Comparison of ENCODE assay signal across 16 mouse cellular contexts in the genomic region with DNA sequence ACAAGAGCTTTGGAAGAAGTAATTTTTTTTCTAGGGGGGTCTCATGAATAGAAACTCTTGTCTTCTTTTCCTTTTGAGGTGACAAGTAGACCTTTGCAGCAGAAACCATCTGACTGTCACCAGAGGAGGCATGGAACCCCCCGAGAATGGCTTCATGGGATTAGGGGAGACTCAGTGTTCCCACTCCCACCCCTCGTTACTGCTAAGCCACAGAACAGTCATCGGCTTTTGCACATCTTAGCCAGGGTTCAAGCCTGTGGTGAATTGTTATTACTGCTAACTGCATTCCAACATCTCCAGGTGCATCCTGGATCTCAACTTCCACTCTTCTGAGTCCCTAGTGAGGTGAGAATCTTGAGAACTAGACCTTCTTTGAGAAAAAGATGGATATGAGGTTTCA.
"Had no signal": no experiment of that assay in that cellular context is flagged by ENCODE, and none has a peak within 500 bp of the region (broad histone marks: within the 10 kb centered on the region; RNA-seq: fewer than 3 reads in every experiment).

No protein-coding gene starts in this region.

- DNase-seq: retina, postnatal 1 day; right cerebral cortex, adult 18-20 months; right cerebral cortex, postnatal 14 days; right cerebral cortex, postnatal 25 days; right cerebral cortex, postnatal 4 days; spleen, adult 18-20 months; thymus, adult 18-20 months; thymus, adult 2 months; thymus, postnatal 14 days; thymus, postnatal 25 days; thymus, postnatal 36 days; thymus, postnatal 4 days had no signal

- H3K36me3 ChIP-seq: neural tube, embryonic 13.5 days; neural tube, embryonic 15.5 days; stomach, embryonic 15.5 days had no signal

- H3K4me3 ChIP-seq: neural tube, embryonic 13.5 days; neural tube, embryonic 15.5 days; stomach, embryonic 15.5 days had no signal

- H3K9me3 ChIP-seq: neural tube, embryonic 13.5 days; neural tube, embryonic 15.5 days; stomach, embryonic 15.5 days had no signal

- H3K4me1 ChIP-seq: stomach, embryonic 15.5 days had no signal

- H3K27ac ChIP-seq: neural tube, embryonic 13.5 days; neural tube, embryonic 15.5 days; stomach, embryonic 15.5 days; stomach, postnatal 0 days had no signal

- H3K27me3 ChIP-seq: neural tube, embryonic 13.5 days; neural tube, embryonic 15.5 days; stomach, embryonic 15.5 days had no signal

- H3K9ac ChIP-seq: neural tube, embryonic 13.5 days; neural tube, embryonic 15.5 days; stomach, embryonic 15.5 days had no signal
